Comparison of ENCODE assay signal across 8 mouse cellular contexts in genomic region chr13:48530685-48531084, GRCm38 (mm10). TPM values are rescaled to one million over a fixed set of nuclear protein-coding genes. Genes with fewer than 3 reads are reported as not detected.
A peak's percentile ranks its signal among the peaks of the same experiment; 100 is the strongest.
DNase-seq lines count a peak whose midpoint lies in the region; ATAC-seq lines count a peak whose summit lies in the region.

No protein-coding gene starts in this region.

- no peaks in the 10 kb centered on the region for H3K36me3 ChIP-seq in stomach, embryonic 16.5 days (ENCODE audit: control insufficient read depth, insufficient read depth, low read length)

- H3K4me1 ChIP-seq in stomach, embryonic 16.5 days (ENCODE audit: control insufficient read depth, insufficient read depth, low read length), result no peaks in the 10 kb centered on the region

- no peaks in the 10 kb centered on the region for H3K9me3 ChIP-seq in stomach, embryonic 16.5 days (replicated peaks; ENCODE audit: control insufficient read depth, low read length)

- WGBS in stomach, embryonic 16.5 days, result 38% methylated on average over 2 of the region's 2 CpGs

- H3K4me2 ChIP-seq in stomach, embryonic 16.5 days (ENCODE audit: low read depth, low read length), result no peak overlapping the region

- ATAC-seq in stomach, embryonic 16.5 days (ENCODE audit: insufficient read depth, low FRiP score), result peak; percentile 29; the same call in 1 of the 2 replicates

- no peak overlapping the region for H3K9ac ChIP-seq in stomach, embryonic 16.5 days (ENCODE audit: low read length)

- no peaks in the 10 kb centered on the region for H3K27me3 ChIP-seq in stomach, embryonic 16.5 days (ENCODE audit: control insufficient read depth, insufficient read depth, low read length)

- peak; percentile 30 to 54 for DNase-seq in cerebellum, postnatal 25 days
- no peak for DNase-seq in cerebellum, adult 8-10 months
- peak; percentile 12 for DNase-seq in right cerebral cortex, postnatal 14 days
- DNase-seq in right cerebral cortex, postnatal 4 days, result no peak
- peak; percentile 51 for DNase-seq in kidney, postnatal 14 days
- no peak for DNase-seq in thymus, postnatal 25 days
- DNase-seq in left cerebral cortex, adult 11 months (ENCODE audit: low spot score), result no peak

- no peak overlapping the region; the same call in 1 of the 2 replicates for H3K27ac ChIP-seq in stomach, embryonic 16.5 days (ENCODE audit: low read length)

- H3K4me3 ChIP-seq in stomach, embryonic 16.5 days (replicated peaks; ENCODE audit: low read length), result no peak overlapping the region

RNA-seq across cellular contexts. Expression of gene A830005F24Rik, which starts 17.3 kb away (rescaled TPM):
- polyA plus RNA-seq in stomach, embryonic 16.5 days (2015; fragmentation: Nextera tagmentation; extraction: Ambion mirVana), result 0.40 and 0.76 TPM in 2 replicates

RNA-seq across cellular contexts. Expression of gene Zfp169, which starts 17.4 kb away (rescaled TPM):
- 3.1 and 4.5 TPM in 2 replicates for polyA plus RNA-seq in stomach, embryonic 16.5 days (2015; fragmentation: Nextera tagmentation; extraction: Ambion mirVana)

Comparison
In these comparisons a context has a peak if more than half of its experiments do, and no peak if none do; other contexts are left out.
1. DNase-seq: peak in cerebellum, postnatal 25 days (2 of 2), right cerebral cortex, postnatal 14 days (single experiment) and kidney, postnatal 14 days (single experiment); none in cerebellum, adult 8-10 months (single experiment), right cerebral cortex, postnatal 4 days (single experiment), thymus, postnatal 25 days (single experiment) and left cerebral cortex, adult 11 months (single experiment).